Mouse (Mus musculus) right cerebral cortex, adult 2 months (tissue): ENCODE results near the gene Hnrnpf.

Experiments used
- DNase-seq, 2 experiments: peaks; one replicate each; pipeline ENCODE4 v3.0.0; 2021 to 2022; ENCODE audit warnings: low spot score in 2 of 2

The Hnrnpf gene

DNA sequence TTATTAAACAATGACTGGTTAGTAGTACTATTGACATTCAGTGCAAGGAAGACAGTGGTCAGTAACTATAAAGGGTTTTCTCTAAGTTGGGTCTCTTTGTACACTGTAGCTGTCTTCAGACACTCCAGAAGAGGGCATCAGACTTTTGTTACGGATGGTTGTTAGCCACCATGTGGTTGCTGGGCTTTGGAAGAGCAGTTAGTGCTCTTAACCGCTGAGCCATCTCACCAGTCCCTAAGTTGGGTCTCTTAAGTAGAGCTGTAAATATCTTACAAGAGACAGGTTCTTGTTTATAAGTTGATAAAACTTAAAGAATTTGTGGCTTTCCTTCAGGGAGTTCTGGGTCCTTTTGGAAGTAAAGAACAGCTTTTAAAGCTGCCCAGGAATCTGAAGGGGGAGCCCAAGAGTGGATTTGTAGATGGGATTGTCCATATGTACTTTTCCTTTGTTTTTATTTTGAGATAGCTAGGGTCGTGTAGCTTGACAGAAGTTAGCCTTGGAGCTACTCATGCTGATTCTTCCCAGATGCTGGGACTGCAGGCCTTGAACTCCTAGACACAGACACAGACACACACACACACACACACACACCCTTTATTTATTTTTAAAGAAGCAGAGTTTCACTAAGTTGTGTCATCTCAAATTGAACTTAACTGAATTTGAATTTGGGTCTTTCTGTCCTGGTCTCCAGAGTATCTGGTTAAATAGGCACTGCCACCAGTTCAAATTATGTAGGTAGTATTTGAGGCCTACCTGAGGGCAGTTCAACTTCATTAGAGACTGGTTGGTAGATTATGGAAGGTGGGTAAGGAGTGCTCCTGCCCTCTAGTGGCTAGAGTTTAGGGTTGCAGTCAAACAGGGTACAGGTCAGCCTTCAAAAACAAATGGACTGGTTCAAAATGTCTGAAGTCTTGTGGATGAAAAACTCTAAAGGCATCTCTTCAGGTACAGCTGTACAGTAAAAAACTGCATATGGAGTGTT is 20.8 kb downstream of the Hnrnpf start:
- DNase-seq: no peak

DNA sequence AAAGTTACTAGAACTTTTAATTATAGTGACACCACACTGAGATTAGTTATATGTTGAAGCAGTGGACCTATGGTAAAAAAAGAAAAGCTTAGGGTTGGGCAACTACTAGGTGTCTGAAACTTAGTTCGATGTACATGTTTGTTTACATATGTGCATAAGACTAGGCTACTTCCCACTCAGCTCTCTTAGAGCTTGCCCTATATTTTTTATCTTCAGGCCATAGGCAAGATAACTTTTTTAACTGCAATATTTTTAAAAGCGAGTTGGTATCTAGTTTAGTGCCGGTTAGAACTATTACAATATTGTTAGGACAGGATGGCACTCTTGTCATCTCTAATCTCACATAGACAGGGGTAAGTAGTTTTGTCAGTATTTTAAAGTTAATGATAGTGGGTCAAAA is 21.9 kb downstream of the Hnrnpf start:
- DNase-seq: no peak

DNA sequence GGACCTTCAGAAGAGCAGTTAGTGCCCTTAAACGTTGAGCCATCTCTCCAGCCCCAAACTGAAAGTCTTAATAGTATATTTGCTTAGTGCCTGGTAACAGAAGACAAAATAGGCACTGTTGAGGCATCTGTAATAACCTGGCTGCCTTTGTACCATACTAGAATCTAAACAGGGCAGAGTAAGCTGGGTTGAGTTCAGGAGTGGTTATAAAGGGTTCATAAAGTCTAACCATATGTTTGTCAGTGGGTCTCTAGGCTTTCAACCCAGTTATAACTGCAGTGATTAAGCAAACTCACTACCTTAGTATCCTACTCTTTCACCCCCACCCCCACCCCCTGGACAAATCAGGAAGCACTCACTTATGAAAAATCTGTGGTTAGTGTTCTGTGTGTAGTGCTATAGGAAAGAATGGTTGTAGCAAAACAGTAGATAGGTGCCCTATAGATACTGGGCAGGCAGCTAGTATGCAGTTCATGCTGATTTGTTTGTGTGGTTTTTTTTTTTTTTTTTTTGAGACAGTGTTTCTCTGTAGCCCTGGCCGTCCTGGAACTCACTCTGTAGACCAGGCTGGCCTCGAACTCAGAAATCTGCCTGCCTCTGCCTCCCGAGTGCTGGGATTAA is 26.9 kb downstream of the Hnrnpf start:
- no peak for DNase-seq

GRCm38 (mm10) chr6:117927955-117928354 is 27.8 kb downstream of the Hnrnpf start:
- no peak for DNase-seq

DNA sequence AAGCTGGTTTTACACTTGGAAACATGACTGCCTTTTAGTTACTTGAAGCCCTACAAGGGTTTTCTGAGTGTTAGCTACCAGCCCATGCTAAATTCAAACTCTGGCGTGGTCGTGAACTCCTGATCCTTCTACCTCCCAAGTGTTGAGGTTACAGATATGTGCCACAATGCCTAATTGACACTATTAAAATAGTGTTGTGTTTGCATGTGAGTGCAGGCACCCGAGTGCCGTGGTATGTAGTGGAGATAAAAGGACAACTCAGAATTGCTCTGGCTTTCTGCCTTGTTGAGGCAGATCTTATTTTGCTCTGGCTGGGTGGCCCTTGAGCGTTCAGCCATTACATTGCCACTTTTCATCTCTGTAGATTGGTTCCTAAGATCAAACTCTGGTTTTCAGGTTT is 28.6 kb downstream of the Hnrnpf start:
- no peak for DNase-seq

DNA sequence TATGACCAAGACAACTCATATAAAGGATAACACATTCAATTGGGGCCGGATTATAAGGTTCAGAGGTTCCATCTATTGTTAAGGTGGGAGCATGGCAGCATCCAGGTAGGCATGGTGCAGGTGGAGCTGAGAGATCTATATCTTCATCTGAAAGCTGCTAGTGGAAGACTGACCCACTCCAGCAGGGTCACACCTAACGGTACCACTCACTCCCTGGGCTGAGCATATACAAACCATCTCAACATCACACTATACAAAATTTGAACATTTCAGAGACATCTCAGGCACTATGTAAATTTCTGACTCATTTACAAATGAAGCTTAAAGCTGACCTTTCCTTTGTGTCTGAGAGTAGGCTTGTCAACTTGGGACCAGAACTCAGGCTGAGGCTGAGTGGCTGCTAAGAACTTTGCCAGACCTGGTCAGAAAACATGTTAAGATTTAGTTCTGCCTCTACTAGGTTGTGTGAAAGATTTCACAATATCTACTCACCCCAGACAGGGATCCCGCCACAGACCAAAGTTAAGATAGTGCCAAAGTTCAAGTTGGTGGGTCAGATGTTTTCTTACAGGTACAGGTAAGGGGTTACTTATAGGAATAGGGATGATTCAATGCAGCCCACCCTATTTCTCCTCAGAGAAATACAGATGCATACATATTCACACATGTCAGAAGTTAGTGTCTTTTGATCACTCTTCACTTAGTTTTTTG is 30.0 kb downstream of the Hnrnpf start:
- no peak for DNase-seq

- DNase-seq: no peak
Measured at GRCm38 (mm10) chr6:117932325-117933051, 32.4 kb downstream of the Hnrnpf start.

DNA sequence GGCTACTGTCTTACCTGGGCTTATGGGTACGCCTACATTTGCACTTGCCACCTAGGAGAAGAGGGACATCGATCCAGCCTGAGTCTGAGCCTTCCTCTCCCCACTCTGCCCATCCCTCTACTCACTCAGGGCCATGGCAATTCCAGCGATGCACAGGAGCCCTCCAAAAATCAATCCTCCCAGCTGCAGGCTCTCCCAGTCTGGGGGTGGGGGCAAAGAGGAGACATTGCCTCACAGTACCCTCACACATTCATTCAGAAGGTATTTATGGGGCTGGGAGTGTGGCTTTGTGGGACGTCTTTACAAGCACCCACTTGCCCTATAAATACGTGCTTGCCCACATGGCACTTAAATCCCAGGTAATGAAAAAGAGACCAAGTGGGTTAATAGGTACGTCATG is 34.2 kb downstream of the Hnrnpf start:
- DNase-seq: no peak

GRCm38 (mm10) chr6:117935681-117936612 is 35.8 kb downstream of the Hnrnpf start:
- no peak for DNase-seq

DNA sequence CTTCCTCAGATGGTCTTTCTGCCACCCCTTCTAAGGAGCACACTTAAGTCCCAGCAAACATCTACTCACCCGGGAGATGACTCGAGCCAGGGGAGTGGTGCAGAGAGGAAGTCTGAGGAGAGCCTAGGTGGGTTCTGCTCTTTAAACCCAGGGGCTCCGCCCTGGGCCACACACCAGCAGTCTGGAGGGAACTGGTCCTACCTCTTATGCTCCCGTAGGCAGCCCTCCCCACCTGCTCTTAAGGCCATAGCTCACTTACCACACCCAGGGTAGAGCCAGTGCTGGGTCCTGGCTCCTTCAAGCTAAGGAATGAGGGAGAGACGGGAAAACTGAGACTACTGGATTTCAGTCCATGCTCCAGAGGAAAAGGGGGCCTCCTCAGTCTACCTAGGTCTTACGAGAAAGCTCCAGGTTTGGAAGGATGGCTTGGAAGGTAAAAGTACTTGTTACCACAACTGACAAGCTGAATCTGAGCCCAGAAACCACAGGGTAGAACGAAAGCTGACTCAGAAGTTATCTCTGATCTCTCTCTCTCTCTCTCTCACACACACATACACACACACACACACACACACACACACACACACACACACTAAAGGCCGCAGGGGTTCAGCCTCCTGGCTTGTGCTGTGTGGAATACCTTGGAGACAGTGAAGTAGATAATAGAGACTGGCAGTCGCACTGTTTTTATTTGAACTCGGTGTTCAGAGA is 37.3 kb downstream of the Hnrnpf start, which contains the start of gene Fxyd4:
Fxyd4 (minus strand) TSS at position 471 of the 711 bp plus-strand sequence.
- DNase-seq: no peak

GRCm38 (mm10) chr6:117938951-117939350 is 38.8 kb downstream of the Hnrnpf start:
- DNase-seq: peak; percentile 36 to 45

DNA sequence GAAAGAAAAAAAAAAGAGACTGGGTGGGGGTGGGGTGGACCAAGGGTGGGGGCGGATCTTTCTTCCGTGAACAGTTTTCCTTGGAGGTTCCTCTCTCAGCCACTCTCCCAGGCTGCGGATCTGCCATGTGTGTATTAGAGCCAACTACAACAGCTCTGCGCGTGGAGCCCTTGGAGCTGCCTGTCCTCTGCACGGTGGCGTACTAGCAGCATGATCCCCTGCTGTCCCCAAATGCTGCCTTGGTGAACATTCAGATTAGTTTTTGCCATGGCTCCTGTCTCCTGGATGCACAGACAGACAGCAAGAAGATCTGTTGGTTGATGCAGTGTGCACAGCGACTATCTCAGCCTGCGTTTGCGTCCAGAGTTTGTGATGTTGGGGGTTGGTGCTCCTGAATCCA is 42.6 kb downstream of the Hnrnpf start:
- DNase-seq: peak in 1 of 2 experiments; percentile 35

DNA sequence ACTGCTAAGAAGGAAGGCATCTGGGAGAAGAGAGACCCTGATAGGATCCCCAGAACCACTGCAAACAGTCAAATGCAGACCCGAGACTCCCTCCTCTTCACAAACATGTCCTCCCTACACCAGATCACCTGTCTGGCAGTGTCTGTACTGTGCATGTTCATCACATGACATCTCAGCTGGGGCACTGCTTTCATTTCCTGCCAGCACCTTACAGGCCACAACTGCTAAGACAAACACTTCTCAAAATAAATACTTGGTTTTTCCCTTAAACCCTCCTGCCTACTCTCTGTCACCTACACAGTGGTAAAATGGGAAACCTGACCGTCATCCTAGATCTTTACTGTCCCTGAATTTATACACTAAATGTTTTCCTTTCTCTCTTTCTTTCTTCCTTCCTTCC is 43.8 kb downstream of the Hnrnpf start:
- DNase-seq: no peak

- DNase-seq: no peak
Measured at GRCm38 (mm10) chr6:117952330-117952729, 52.2 kb downstream of the Hnrnpf start.

DNA sequence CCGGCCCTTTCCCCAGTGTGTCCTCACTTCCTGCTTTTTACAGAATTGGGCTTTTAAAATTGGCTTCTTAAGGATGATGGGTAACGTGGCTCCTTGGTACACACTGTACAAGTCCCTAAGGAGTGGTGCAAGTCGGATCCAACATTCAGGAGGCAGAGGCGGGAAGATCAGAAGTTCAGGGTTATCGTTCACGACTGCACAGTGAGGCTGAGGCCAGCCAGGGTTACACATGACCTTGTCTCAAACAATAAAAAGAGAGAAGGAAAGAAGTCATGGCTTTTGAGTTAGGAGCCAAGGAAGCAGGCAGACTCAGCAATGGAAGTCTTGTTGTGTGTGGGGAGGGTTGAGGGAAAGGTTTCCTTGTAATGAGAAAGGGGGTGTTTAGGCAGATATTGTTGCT is 56.0 kb downstream of the Hnrnpf start:
- no peak for DNase-seq

DNA sequence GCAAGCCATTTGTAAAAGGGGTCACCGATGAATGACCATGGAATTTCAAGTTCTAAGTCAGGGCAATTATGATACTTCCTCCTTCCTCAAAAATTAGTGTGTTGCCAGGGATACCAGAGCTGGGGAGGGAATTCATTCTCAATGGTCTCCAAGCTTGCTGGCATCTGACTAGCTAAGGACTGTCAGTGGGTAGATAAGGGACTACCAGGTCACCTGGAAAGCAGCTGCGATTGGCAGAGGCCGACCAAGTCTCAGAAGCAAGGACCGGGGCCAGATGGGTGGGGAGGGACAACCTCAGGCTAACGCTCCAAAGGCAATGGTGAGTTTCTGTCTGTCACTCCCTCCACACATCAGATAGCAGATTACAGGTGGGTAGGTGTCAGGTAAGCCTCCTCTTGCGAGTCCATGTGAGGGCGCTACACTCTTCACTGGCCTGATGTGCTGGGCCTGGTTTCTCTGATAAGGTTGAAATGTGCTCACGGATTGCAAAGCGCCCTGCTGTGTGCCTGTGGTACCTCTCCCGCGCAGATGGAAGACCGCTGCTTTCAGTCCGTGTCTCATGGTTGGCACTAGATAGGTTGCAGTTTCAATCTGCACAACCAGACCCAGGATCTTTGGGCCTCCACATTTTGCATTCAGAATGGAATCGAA is 56.9 kb downstream of the Hnrnpf start:
- DNase-seq: no peak

DNA sequence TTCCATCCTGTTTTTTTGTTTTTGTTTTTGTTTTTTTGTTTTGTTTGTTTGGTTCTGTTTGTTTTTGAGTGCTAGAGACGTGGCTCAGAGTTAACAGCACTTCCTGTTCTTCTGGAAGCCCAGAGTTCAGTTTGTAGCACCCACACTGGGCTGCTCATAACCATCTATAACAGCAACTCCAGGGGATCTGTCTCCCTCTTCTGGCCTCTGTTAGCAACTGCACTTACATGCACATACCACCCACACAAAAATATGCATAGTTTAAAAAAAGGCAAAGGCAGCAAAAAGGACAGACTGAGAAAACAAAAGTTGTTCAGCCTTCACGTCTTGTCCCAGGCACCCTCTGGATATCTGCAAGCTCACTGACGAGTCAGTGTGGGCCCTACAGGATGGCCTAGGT is 63.1 kb downstream of the Hnrnpf start:
- no peak for DNase-seq

DNA sequence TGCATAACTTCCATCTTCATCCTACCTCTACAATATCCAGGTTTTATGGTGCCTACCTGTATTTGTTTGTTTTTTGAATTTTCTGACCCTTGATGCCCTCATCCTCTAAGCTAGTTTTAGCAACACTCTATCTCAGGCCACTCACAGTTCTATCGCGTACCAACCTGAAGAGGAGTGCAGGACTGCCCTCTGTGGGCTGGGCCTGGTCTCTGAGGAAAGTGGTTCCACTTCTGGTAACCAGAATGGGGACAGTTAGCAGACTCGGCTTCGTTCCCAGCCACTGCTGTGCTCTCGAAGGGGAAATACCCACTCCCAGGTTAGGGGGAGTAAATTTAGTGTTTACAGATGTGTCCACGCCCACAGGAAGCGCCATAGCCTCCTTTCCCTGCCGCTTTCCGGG is 66.6 kb downstream of the Hnrnpf start:
- no peak for DNase-seq
